Mouse (Mus musculus) E14TG2a.4 (cell line): ENCODE measurements around the gene Eci1.
"Not testable (repeated sequence)": the region's sequence is repeated elsewhere in the genome, so short reads cannot be mapped to it uniquely, and the experiment has no call there.

Source experiments
- H3K27me3 ChIP-seq: 2 replicates; pipeline ENCODE4 v1.6.1; 2014; ENCODE audit warnings: low read length, control low read depth; ENCODE audit not compliant: insufficient read depth
- H3K36me3 ChIP-seq: 2 replicates; pipeline ENCODE4 v1.6.1; 2014; ENCODE audit warnings: low read length, control low read depth; ENCODE audit not compliant: insufficient read depth
- H3K4me1 ChIP-seq: replicated peaks from 2 replicates; pipeline ENCODE4 v1.6.1; 2014; ENCODE audit warnings: low read depth, low read length, control low read depth
- H3K4me3 ChIP-seq: replicated peaks from 2 replicates; pipeline ENCODE4 v1.5.1; 2014; ENCODE audit warnings: mild to moderate bottlenecking, low read length
- H3K9me3 ChIP-seq: 2 replicates; pipeline ENCODE4 v1.6.1; 2014; ENCODE audit warnings: low read length, control low read depth
- CTCF ChIP-seq: conservative IDR thresholded peaks from 2 replicates; pipeline ENCODE4 v1.5.1; 2014; ENCODE audit warnings: low read length
- NANOG ChIP-seq: IDR thresholded peaks from 2 replicates; pipeline ENCODE4 v1.6.1; 2014; ENCODE audit warnings: borderline replicate concordance, low read length, mixed read lengths
- POU5F1 ChIP-seq: IDR thresholded peaks from 2 replicates; pipeline ENCODE4 v1.6.1; 2014; ENCODE audit warnings: low read length, borderline replicate concordance

The Eci1 gene

GRCm38 (mm10) chr17:24443409-24443808, 17.0 kb downstream of the Eci1 start:
- TF ChIP-seq CTCF, result no peak
- TF ChIP-seq NANOG, result no peak
- TF ChIP-seq POU5F1, result no peak

GRCm38 (mm10) chr17:24446590-24446989, 20.1 kb downstream of the Eci1 start:
- Histone ChIP-seq H3K4me1 (peaks cover 25% of the 10 kb centered on the region), H3K27me3 (no peaks in the 10 kb centered on the region), H3K36me3 (peaks cover 88% of the 10 kb centered on the region), H3K9me3 (no peaks in the 10 kb centered on the region), H3K4me3 (no peak overlapping the region)
- TF ChIP-seq NANOG (no peak), POU5F1 (no peak), CTCF (no peak)

More at GRCm38 (mm10) chr17:24443409-24443808, 17.0 kb downstream of the Eci1 start:
- peaks cover 29% of the 10 kb centered on the region for H3K4me1 ChIP-seq
- no peak overlapping the region for H3K4me3 ChIP-seq
- H3K27me3 ChIP-seq, result no peaks in the 10 kb centered on the region
- H3K36me3 ChIP-seq, result peaks cover 72% of the 10 kb centered on the region
- no peaks in the 10 kb centered on the region for H3K9me3 ChIP-seq

GRCm38 (mm10) chr17:24449507-24449906, 23.1 kb downstream of the Eci1 start:
- Histone ChIP-seq H3K27me3 (no peaks in the 10 kb centered on the region), H3K4me1 (peaks cover 21% of the 10 kb centered on the region), H3K36me3 (peaks cover 82% of the 10 kb centered on the region), H3K9me3 (no peaks in the 10 kb centered on the region), H3K4me3 (no peak overlapping the region)
- no peak for TF ChIP-seq CTCF
- TF ChIP-seq POU5F1, result no peak
- no peak for TF ChIP-seq NANOG

- Histone ChIP-seq H3K36me3 (peaks cover 65% of the 10 kb centered on the region), H3K9me3 (no peaks in the 10 kb centered on the region), H3K4me1 (peaks cover 18% of the 10 kb centered on the region), H3K27me3 (no peaks in the 10 kb centered on the region), H3K4me3 (no peak overlapping the region)
- TF ChIP-seq POU5F1 (no peak), CTCF (no peak), NANOG (no peak)
Observed at GRCm38 (mm10) chr17:24451220-24451619, 24.8 kb downstream of the Eci1 start.

- Histone ChIP-seq H3K36me3 (peaks cover 43% of the 10 kb centered on the region), H3K27me3 (no peaks in the 10 kb centered on the region), H3K9me3 (no peaks in the 10 kb centered on the region), H3K4me3 (no peak overlapping the region), H3K4me1 (peaks cover 18% of the 10 kb centered on the region)
- TF ChIP-seq NANOG, result no peak
- TF ChIP-seq POU5F1, result no peak
- no peak for TF ChIP-seq CTCF
Observed at GRCm38 (mm10) chr17:24453372-24453771, 26.9 kb downstream of the Eci1 start.

GRCm38 (mm10) chr17:24454218-24454755, 27.8 kb downstream of the Eci1 start:
- TF ChIP-seq CTCF (no peak), POU5F1 (no peak), NANOG (no peak)
- peaks cover 18% of the 10 kb centered on the region for H3K4me1 ChIP-seq
- no peaks in the 10 kb centered on the region for H3K9me3 ChIP-seq
- H3K36me3 ChIP-seq, result peaks cover 34% of the 10 kb centered on the region
- no peaks in the 10 kb centered on the region for H3K27me3 ChIP-seq
- peak overlapping the region; percentile 97 for H3K4me3 ChIP-seq

- Histone ChIP-seq H3K36me3 (peaks cover 27% of the 10 kb centered on the region), H3K4me1 (peaks cover 18% of the 10 kb centered on the region), H3K9me3 (no peaks in the 10 kb centered on the region), H3K27me3 (no peaks in the 10 kb centered on the region), H3K4me3 (peak overlapping the region; percentile 97)
- TF ChIP-seq CTCF, result no peak
- no peak for TF ChIP-seq POU5F1
- no peak for TF ChIP-seq NANOG
Observed at GRCm38 (mm10) chr17:24454756-24455522, 28.5 kb downstream of the Eci1 start.

GRCm38 (mm10) chr17:24455523-24456206, 29.2 kb downstream of the Eci1 start:
- H3K27me3 ChIP-seq, H3K9me3 ChIP-seq: not testable (repeated sequence)
- H3K4me3 ChIP-seq, result peak overlapping the region; percentile 35; the same call in 1 of the 2 replicates
- H3K36me3 ChIP-seq, result peaks cover 20% of the 10 kb centered on the region
- peaks cover 18% of the 10 kb centered on the region for H3K4me1 ChIP-seq

GRCm38 (mm10) chr17:24461580-24461979, 35.1 kb downstream of the Eci1 start:
- Histone ChIP-seq H3K27me3 (no peaks in the 10 kb centered on the region), H3K4me1 (peaks cover 14% of the 10 kb centered on the region), H3K9me3 (no peaks in the 10 kb centered on the region), H3K4me3 (no peak overlapping the region), H3K36me3 (peaks cover 17% of the 10 kb centered on the region)
- TF ChIP-seq CTCF, result peak; percentile 53
- no peak for TF ChIP-seq POU5F1
- no peak for TF ChIP-seq NANOG
